Mouse (Mus musculus) CH12.LX (cell line): ENCODE results near the gene Fam19a5. TPM values are rescaled to one million over a fixed set of nuclear protein-coding genes. Genes with fewer than 3 reads are reported as not detected.

Experiments
- DNase-seq: peaks from one replicate; pipeline ENCODE4 v3.0.0-alpha.2; 2013; ENCODE audit errors: extremely low read depth
- H3K27ac ChIP-seq: 2 replicates; pipeline ENCODE4 v1.5.1; 2012; ENCODE audit warnings: low read depth, mild to moderate bottlenecking, control low read depth, moderate library complexity; ENCODE audit not compliant: insufficient read depth
- H3K27me3 ChIP-seq: replicated peaks from 2 replicates; pipeline ENCODE3; 2012; ENCODE audit warnings: inconsistent platforms
- H3K36me3 ChIP-seq, 2 experiments: replicated peaks in 1 of 2; 2 replicates each; pipeline versions ENCODE3 to v1.6.1; 2012; ENCODE audit warnings: inconsistent platforms in 1 of 2, low read length in 1 of 2, mild to moderate bottlenecking in 1 of 2, mixed read lengths in 1 of 2, moderate library complexity in 1 of 2; ENCODE audit not compliant: control insufficient read depth in 1 of 2, insufficient read depth in 1 of 2
- H3K4me1 ChIP-seq, 2 experiments: 2 replicates each; pipeline ENCODE4 v1.6.1; 2012; ENCODE audit warnings: inconsistent platforms in 1 of 2, moderate library complexity in 1 of 2; ENCODE audit not compliant: insufficient read depth in 2 of 2, control insufficient read depth in 1 of 2
- H3K4me2 ChIP-seq: 2 replicates; pipeline ENCODE4 v1.6.1; 2012; ENCODE audit warnings: low read depth, mild to moderate bottlenecking, control low read depth; ENCODE audit not compliant: poor library complexity, insufficient read depth, severe bottlenecking
- H3K4me3 ChIP-seq, 3 experiments: fragments of 150-350 bp in 1 of 3; sonication (generic) in 1 of 3; replicated peaks in 1 of 3; 2 replicates each; pipeline versions ENCODE3 to v1.5.1; 2011 to 2012; ENCODE audit warnings: low read depth in 2 of 3, low read length in 2 of 3, mild to moderate bottlenecking in 2 of 3, moderate library complexity in 2 of 3, control low read depth in 1 of 3, improper control_type of control experiment in 1 of 3, inconsistent platforms in 1 of 3, mixed read lengths in 1 of 3; ENCODE audit not compliant: poor library complexity in 1 of 3
- H3K79me2 ChIP-seq: replicated peaks from 2 replicates; pipeline ENCODE4 v1.6.1; 2012; ENCODE audit warnings: mild to moderate bottlenecking, moderate library complexity; ENCODE audit not compliant: control insufficient read depth, poor library complexity, insufficient read depth, severe bottlenecking; ENCODE audit errors: extremely low read depth
- H3K9ac ChIP-seq: 2 replicates; pipeline ENCODE4 v1.6.1; 2012; ENCODE audit warnings: low read depth, mild to moderate bottlenecking, control low read depth, moderate library complexity; ENCODE audit not compliant: insufficient read depth
- H3K9me3 ChIP-seq: replicated peaks from 2 replicates; pipeline ENCODE3; 2012; ENCODE audit warnings: low read length, inconsistent platforms, mixed read lengths
- BHLHE40 ChIP-seq: IDR thresholded peaks from 2 replicates; pipeline ENCODE4 v1.6.1; 2011; ENCODE audit warnings: mild to moderate bottlenecking, low read depth, low read length, improper control_type of control experiment
- CHD1 ChIP-seq: IDR thresholded peaks from 2 replicates; pipeline ENCODE4 v1.6.1; 2012; ENCODE audit warnings: low read depth, low read length, improper control_type of control experiment, inconsistent platforms
- ELF1 ChIP-seq: IDR thresholded peaks from 2 replicates; pipeline ENCODE4 v1.6.1; 2014; ENCODE audit warnings: low read depth, mild to moderate bottlenecking, inconsistent platforms, low read length, improper control_type of control experiment
- JUND ChIP-seq: conservative IDR thresholded peaks from 2 replicates; pipeline ENCODE4 v1.6.1; 2011; ENCODE audit warnings: low read depth, low read length, improper control_type of control experiment
- KAT2A ChIP-seq: IDR thresholded peaks from 2 replicates; pipeline ENCODE4 v1.6.1; 2012; ENCODE audit warnings: low read length, improper control_type of control experiment, inconsistent platforms; ENCODE audit not compliant: insufficient replicate concordance
- MAFK ChIP-seq: IDR thresholded peaks from 2 replicates; pipeline ENCODE4 v1.6.1; 2011; ENCODE audit warnings: low read length, improper control_type of control experiment; ENCODE audit not compliant: insufficient replicate concordance
- MAZ ChIP-seq: IDR thresholded peaks from 2 replicates; pipeline ENCODE4 v1.6.1; 2012; ENCODE audit warnings: low read depth, mild to moderate bottlenecking, inconsistent platforms, low read length, improper control_type of control experiment, moderate library complexity
- MEF2A ChIP-seq: IDR thresholded peaks from 2 replicates; pipeline ENCODE4 v1.6.1; 2014; ENCODE audit warnings: low read depth, mild to moderate bottlenecking, inconsistent platforms, low read length, improper control_type of control experiment, borderline replicate concordance
- MYC ChIP-seq: IDR thresholded peaks from 2 replicates; pipeline ENCODE4 v1.6.1; 2011; ENCODE audit warnings: low read depth, mild to moderate bottlenecking, improper control_type of control experiment, low read length
- NELFE ChIP-seq: IDR thresholded peaks from 2 replicates; pipeline ENCODE4 v1.6.1; 2011; ENCODE audit warnings: low read depth, low read length, improper control_type of control experiment
- NRF1 ChIP-seq: IDR thresholded peaks from 2 replicates; pipeline ENCODE4 v1.6.1; 2014; ENCODE audit warnings: low read depth, mild to moderate bottlenecking, inconsistent platforms, low read length, improper control_type of control experiment, moderate library complexity
- POLR2A ChIP-seq: IDR thresholded peaks from 2 replicates; pipeline ENCODE4 v1.6.1; 2011; ENCODE audit warnings: low read depth, mild to moderate bottlenecking, improper control_type of control experiment, low read length
- SMC3 ChIP-seq: IDR thresholded peaks from 2 replicates; pipeline ENCODE4 v1.6.1; 2011; ENCODE audit warnings: low read depth, low read length, improper control_type of control experiment
- TBP ChIP-seq: conservative IDR thresholded peaks from 2 replicates; pipeline ENCODE4 v1.6.1; 2011; ENCODE audit warnings: low read depth, low read length, improper control_type of control experiment
- USF1 ChIP-seq: IDR thresholded peaks from 2 replicates; pipeline ENCODE4 v1.6.1; 2014; ENCODE audit warnings: low read depth, mild to moderate bottlenecking, inconsistent platforms, low read length, improper control_type of control experiment
- ZMIZ1 ChIP-seq: IDR thresholded peaks from 2 replicates; pipeline ENCODE4 v1.6.1; 2012; ENCODE audit warnings: low read depth, mild to moderate bottlenecking, inconsistent platforms, low read length, improper control_type of control experiment
- dilution Hi-C: fragments of 300-500 bp; cut with MboI; formaldehyde crosslinking; loops from 2 replicates; pipeline ENCODE4 v1.14.3; 2020; ENCODE audit warnings: low sequenced_read_pairs; ENCODE audit not compliant: extremely low pct_unique_long_range_greater_than_20kb, extremely low pct_ligation_motif_present
- in situ Hi-C: fragments of 300-500 bp; cut with MboI; formaldehyde crosslinking; loops from 3 replicates; pipeline ENCODE4 v1.14.3; 2019; ENCODE audit warnings: low sequenced_read_pairs, low pct_ligation_motif_present, low pct_unique_long_range_greater_than_20kb, mixed read lengths
- polyA plus RNA-seq: library from polyadenylated mRNA; unstranded; fragments of >175 nt; gene quantifications from 2 replicates; pipeline ENCODE4 v1.2.1, GENCODE M21; 2012; ENCODE audit warnings: low read depth; ENCODE audit not compliant: insufficient read length
- total RNA-seq, 2 experiments: library from RNA; depleted of rRNA; stranded (reverse); fragments of 300-350 nt in 1 of 2; fragments of >200 nt in 1 of 2; gene quantifications; 2 replicates each; pipeline ENCODE4 v1.2.3; 2012 to 2014

The Fam19a5 gene
- total and polyA plus RNA-seq, 3 experiments, result not detected

- Histone ChIP-seq H3K4me1 (no peaks in the 10 kb centered on the region), H3K27me3 (no peaks in the 10 kb centered on the region), H3K36me3 (no peaks in the 10 kb centered on the region), H3K4me3 (no peak overlapping the region), H3K4me2 (no peak overlapping the region), H3K9ac (no peak overlapping the region), H3K79me2 (no peaks in the 10 kb centered on the region), H3K9me3 (peaks cover 91% of the 10 kb centered on the region), H3K27ac (no peak overlapping the region)
- DNase-seq, result no peak
- dilution Hi-C loops, result no loop called here
- TF ChIP-seq ZMIZ1, result no peak
- no peak for TF ChIP-seq TBP
- TF ChIP-seq MAFK, result no peak
- TF ChIP-seq NRF1, result no peak
- no peak for TF ChIP-seq MEF2A
- in situ Hi-C loops, result no loop called here
Measured at GRCm38 (mm10) chr15:87545130-87545642, 1.1 kb downstream of the Fam19a5 start.

- TF ChIP-seq CHD1, result no peak
- no peak for TF ChIP-seq BHLHE40
- TF ChIP-seq ELF1, result no peak
- TF ChIP-seq USF1, result no peak
- no peak for TF ChIP-seq SMC3
- no peak for TF ChIP-seq POLR2A
- TF ChIP-seq KAT2A, result no peak
- no peak for TF ChIP-seq NELFE
- TF ChIP-seq MYC, result no peak
- TF ChIP-seq JUND, result no peak
- no peak for TF ChIP-seq MAZ
- TF ChIP-seq, all 38 proteins: peak for 0
- no peak overlapping the region for H3K27ac ChIP-seq
- no peak overlapping the region for H3K4me2 ChIP-seq
- no peaks in the 10 kb centered on the region for H3K36me3 ChIP-seq
- H3K4me1 ChIP-seq, result no peaks in the 10 kb centered on the region
- dilution Hi-C loops, result no loop called here
- no peak overlapping the region for H3K9ac ChIP-seq
- H3K27me3 ChIP-seq, result no peaks in the 10 kb centered on the region
- no peak overlapping the region for H3K4me3 ChIP-seq
- DNase-seq, result no peak
- no peaks in the 10 kb centered on the region for H3K79me2 ChIP-seq
- H3K9me3 ChIP-seq, result peaks cover 90% of the 10 kb centered on the region
- in situ Hi-C loops, result no loop called here
Measured at GRCm38 (mm10) chr15:87545731-87546360, 1.7 kb downstream of the Fam19a5 start.
